Mouse (Mus musculus) embryonic stem cell, embryonic (primary cell): ENCODE data around the gene Gal3st2b.
"Not testable (repeated sequence)": the region's sequence is repeated elsewhere in the genome, so short reads cannot be mapped to it uniquely, and the experiment has no call there.

ENCODE experiments used
- CTCF ChIA-PET, 4 experiments: fragments of 300-600 bp in 2 of 4; fragments of 350-600 bp in 2 of 4; sonication (Branson Sonifier 250); formaldehyde crosslinking; loops; one replicate each; lab custom pipeline; 2022; ENCODE audit warnings: inconsistent platforms in 2 of 4; lab: Charles Lee
- POLR2A ChIA-PET, 4 experiments: fragments of 300-600 bp in 2 of 4; fragments of 350-600 bp in 2 of 4; sonication (Branson Sonifier 250); formaldehyde crosslinking; loops; one replicate each; lab custom pipeline; 2022; ENCODE audit warnings: antibody characterized with exemption in 4 of 4, inconsistent platforms in 1 of 4; lab: Charles Lee

Gal3st2b gene

GRCm38 (mm10) chr1:93970797-93971196, 52.7 kb downstream of the Gal3st2b start:
- POLR2A ChIA-PET, CTCF ChIA-PET: not testable (repeated sequence)

GRCm38 (mm10) chr1:93975764-93976163, 57.7 kb downstream of the Gal3st2b start:
- POLR2A ChIA-PET: not testable (repeated sequence)

GRCm38 (mm10) chr1:93978287-93978686, 60.2 kb downstream of the Gal3st2b start:
- CTCF ChIA-PET, POLR2A ChIA-PET: not testable (repeated sequence)

More at GRCm38 (mm10) chr1:93975764-93976163, 57.7 kb downstream of the Gal3st2b start:
- CTCF ChIA-PET: not testable (repeated sequence)

- CTCF ChIA-PET, POLR2A ChIA-PET: not testable (repeated sequence)
These were observed 62.8 kb downstream of the Gal3st2b start for GRCm38 (mm10) chr1:93980932-93981331.

GRCm38 (mm10) chr1:93986167-93986566, 68.1 kb downstream of the Gal3st2b start:
- ChIA-PET POLR2A (no interaction called here), CTCF (no interaction called here)

- ChIA-PET CTCF (interaction anchor here in 1 of 4 experiments (0.6 kb wide), 1 partner anchor 150 kb away, joined by 3 read pairs; no protein-coding TSS in a partner anchor), POLR2A (interaction anchor here in 1 of 4 experiments (0.5 kb wide), 1 partner anchor 28 kb away, joined by 3 read pairs; no protein-coding TSS in a partner anchor)
These were observed 70.7 kb downstream of the Gal3st2b start for GRCm38 (mm10) chr1:93988786-93989185.

- CTCF ChIA-PET, POLR2A ChIA-PET: not testable (repeated sequence)
These were observed 72.1 kb downstream of the Gal3st2b start, which contains the start of gene Gal3st2c for GRCm38 (mm10) chr1:93990209-93990608. Gene Gal3st2c, plus strand, starts transcription at chr1:93990509.

GRCm38 (mm10) chr1:93991068-93991467, 73.0 kb downstream of the Gal3st2b start:
- CTCF ChIA-PET, POLR2A ChIA-PET: not testable (repeated sequence)

- POLR2A ChIA-PET, CTCF ChIA-PET: not testable (repeated sequence)
These were observed 73.4 kb downstream of the Gal3st2b start for GRCm38 (mm10) chr1:93991491-93991890.
